ENCODE assay signal across 9 mouse cellular contexts in genomic region chr19:59459158-59459781, GRCm38 (mm10). TPM values are rescaled to one million over a fixed set of nuclear protein-coding genes. Genes with fewer than 3 reads are reported as not detected.
DNase-seq lines count a peak whose midpoint lies in the region; ATAC-seq and TF ChIP-seq lines count a peak whose summit lies in the region.
"Had no signal": no experiment of that assay in that cellular context is flagged by ENCODE, and none has a peak within 500 bp of the region (broad histone marks: within the 10 kb centered on the region; RNA-seq: fewer than 3 reads in every experiment).

No protein-coding gene starts in this region.

- H3K9me3 ChIP-seq in heart, embryonic 15.5 days (replicated peaks): no peaks in the 10 kb centered on the region

- TF ChIP-seq CTCF in olfactory bulb, adult 2 months (IDR thresholded peaks at IDR 0.05; ENCODE audit: insufficient read depth, low read depth, low read length): no peak

- ATAC-seq in heart, embryonic 15.5 days (replicated peaks; ENCODE audit: insufficient number of reproducible peaks, insufficient read depth, low FRiP score, low read depth): peak; percentile 33; the same call in 1 of the 2 replicates

- peaks cover 23% of the 10 kb centered on the region for H3K4me1 ChIP-seq in heart, embryonic 15.5 days (replicated peaks)
- peaks cover 9% of the 10 kb centered on the region for H3K4me1 ChIP-seq in olfactory bulb, adult 2 months (ENCODE audit: control insufficient read depth, insufficient read depth, low read length)

- peak overlapping the region; percentile 59 for H3K4me2 ChIP-seq in heart, embryonic 15.5 days

- H3K36me3 ChIP-seq in heart, embryonic 15.5 days: no peaks in the 10 kb centered on the region

- peak overlapping the region; percentile 37 for H3K4me3 ChIP-seq in heart, embryonic 15.5 days
- H3K4me3 ChIP-seq in olfactory bulb, adult 2 months (ENCODE audit: insufficient read depth, low read depth, low read length): peak overlapping the region; percentile 35

- H3K9ac ChIP-seq in heart, embryonic 15.5 days: no peak overlapping the region

- no peak for TF ChIP-seq POLR2A in olfactory bulb, adult 2 months (IDR thresholded peaks at IDR 0.05; ENCODE audit: insufficient read depth, low read depth, low read length)

- peaks cover 98% of the 10 kb centered on the region for H3K27me3 ChIP-seq in heart, embryonic 15.5 days

- H3K27ac ChIP-seq in heart, embryonic 15.5 days: no peak overlapping the region
- no peak overlapping the region for H3K27ac ChIP-seq in olfactory bulb, adult 2 months (ENCODE audit: insufficient read depth, low read depth, low read length)

- DNase-seq in cerebellum, postnatal 14 days: peak; percentile 38 to 44
- DNase-seq in cerebellum, adult 8-10 months: no peak
- DNase-seq in ovary, adult 18-20 months (ENCODE audit: low spot score): peak; percentile 29
- DNase-seq in ovary, postnatal 10 days (ENCODE audit: low spot score): no peak
- DNase-seq in layer of hippocampus, postnatal 36 days: peak; percentile 54 to 55
- no peak for DNase-seq in cerebellum, adult 11 months

- under 1% methylated on average over 75 of the region's 75 CpGs for WGBS in heart, embryonic 15.5 days
- WGBS in olfactory bulb, adult 2 months: 2% methylated on average over 75 of the region's 75 CpGs

RNA-seq across cellular contexts. Expression of gene Emx2, which starts 1.1 kb away (rescaled TPM):
- not detected in 2 replicates for polyA plus RNA-seq in heart, embryonic 15.5 days (2015; fragmentation: Nextera tagmentation; extraction: Ambion mirVana)
- 10 to 100 TPM; 27.0 to 29.0 TPM for total RNA-seq in layer of hippocampus, postnatal 36 days (2021)
- not detected in 2 replicates for polyA plus RNA-seq in olfactory bulb, adult 2 months (2012; ENCODE audit: insufficient read depth, insufficient read length, low replicate concordance, missing spikeins)
- polyA plus RNA-seq: C2C12 had no signal

Comparison
In these comparisons a context has a peak if more than half of its experiments do, and no peak if none do; other contexts are left out.
1. DNase-seq: peak in cerebellum, postnatal 14 days (2 of 2), ovary, adult 18-20 months (single experiment) and layer of hippocampus, postnatal 36 days (2 of 2); none in cerebellum, adult 8-10 months (single experiment), ovary, postnatal 10 days (single experiment) and cerebellum, adult 11 months (single experiment).